Mouse (Mus musculus): ENCODE measurements around the gene Enpp4. TPM values are rescaled to one million over a fixed set of nuclear protein-coding genes. Genes with fewer than 3 reads are reported as not detected.

The Enpp4 gene
- 10 to 100 TPM; 16.6 to 16.8 TPM for total RNA-seq (2021)

GRCm38 (mm10) chr17:44105287-44106138 is at the start of gene Enpp4:
TSS of gene Enpp4 (minus strand) at chr17:44105809.
- intact Hi-C loops (cut with DNase I) = loop anchor here (2.0 kb wide), 1 partner anchor 27 kb away; the partner anchor contains the start of gene Enpp5

GRCm38 (mm10) chr17:44155204-44155603 is 49.6 kb upstream of the Enpp4 start:
- no peak for DNase-seq
- intact Hi-C loops (cut with DNase I) = no loop called here

More at GRCm38 (mm10) chr17:44105287-44106138, at the start of gene Enpp4:
- peak; percentile 94 for DNase-seq

GRCm38 (mm10) chr17:44153871-44154270 is 48.3 kb upstream of the Enpp4 start:
- intact Hi-C loops (cut with DNase I) = loop anchor here (2.0 kb wide), 1 partner anchor 35 kb away; the partner anchor contains the start of gene Clic5

GRCm38 (mm10) chr17:44151889-44152288 is 46.3 kb upstream of the Enpp4 start:
- intact Hi-C loops (cut with DNase I) = loop anchor here (1.0 to 2.0 kb wide), 2 partner anchors 37 to 104 kb away; partner anchors contain the start of gene Clic5
- DNase-seq = peak; percentile 46 to 48

More at GRCm38 (mm10) chr17:44153871-44154270, 48.3 kb upstream of the Enpp4 start:
- no peak for DNase-seq

GRCm38 (mm10) chr17:44151130-44151529 is 45.5 kb upstream of the Enpp4 start:
- intact Hi-C loops (cut with DNase I) = loop anchor here (1.0 kb wide), 1 partner anchor 105 kb away; no protein-coding TSS in a partner anchor
- peak; percentile 56 to 80 for DNase-seq

GRCm38 (mm10) chr17:44148109-44148846 is 42.7 kb upstream of the Enpp4 start:
- DNase-seq = no peak
- intact Hi-C loops (cut with DNase I) = no loop called here

- DNase-seq = no peak
- intact Hi-C loops (cut with DNase I) = no loop called here
These were observed 40.2 kb upstream of the Enpp4 start for GRCm38 (mm10) chr17:44145806-44146205.

- intact Hi-C loops (cut with DNase I) = loop anchor here (10.0 kb wide), 1 partner anchor 332 kb away; the partner anchor contains the start of gene Rcan2
- no peak for DNase-seq
These were observed 31.4 kb upstream of the Enpp4 start for GRCm38 (mm10) chr17:44136863-44137640.

- intact Hi-C loops (cut with DNase I) = loop anchor here (10.0 kb wide), 1 partner anchor 331 kb away; the partner anchor contains the start of gene Rcan2
These were observed 30.4 kb upstream of the Enpp4 start for GRCm38 (mm10) chr17:44136018-44136417.

GRCm38 (mm10) chr17:44134545-44134944 is 28.9 kb upstream of the Enpp4 start:
- intact Hi-C loops (cut with DNase I) = loop anchor here (10.0 kb wide), 1 partner anchor 330 kb away; the partner anchor contains the start of gene Rcan2
- no peak for DNase-seq

More at GRCm38 (mm10) chr17:44136018-44136417, 30.4 kb upstream of the Enpp4 start:
- DNase-seq = no peak

GRCm38 (mm10) chr17:44134106-44134505 is 28.5 kb upstream of the Enpp4 start:
- no peak for DNase-seq
- intact Hi-C loops (cut with DNase I) = loop anchor here (10.0 kb wide), 1 partner anchor 329 kb away; the partner anchor contains the start of gene Rcan2

- peak; percentile 63 to 85 for DNase-seq
- intact Hi-C loops (cut with DNase I) = loop anchor here (1.0 to 10.0 kb wide), 3 partner anchors 54 to 326 kb away; partner anchors contain the start of gene Rcan2
These were observed 24.8 kb upstream of the Enpp4 start for GRCm38 (mm10) chr17:44130429-44130828.

- no peak for DNase-seq
- intact Hi-C loops (cut with DNase I) = loop anchor here (5.0 kb wide), 1 partner anchor 432 kb away; no protein-coding TSS in a partner anchor
These were observed 23.6 kb upstream of the Enpp4 start for GRCm38 (mm10) chr17:44129092-44129750.

- no peak for DNase-seq
- intact Hi-C loops (cut with DNase I) = no loop called here
These were observed 15.9 kb upstream of the Enpp4 start for GRCm38 (mm10) chr17:44121366-44122100.

GRCm38 (mm10) chr17:44118231-44118630 is 12.6 kb upstream of the Enpp4 start:
- intact Hi-C loops (cut with DNase I) = no loop called here
- no peak for DNase-seq

- no peak for DNase-seq
- intact Hi-C loops (cut with DNase I) = loop anchor here (2.0 kb wide), 1 partner anchor 17 kb away; no protein-coding TSS in a partner anchor
These were observed 12.1 kb upstream of the Enpp4 start for GRCm38 (mm10) chr17:44117721-44118120.

GRCm38 (mm10) chr17:44116584-44116983 is 11.0 kb upstream of the Enpp4 start:
- no peak for DNase-seq
- intact Hi-C loops (cut with DNase I) = loop anchor here (2.0 kb wide), 1 partner anchor 16 kb away; no protein-coding TSS in a partner anchor

- intact Hi-C loops (cut with DNase I) = no loop called here
- DNase-seq = no peak
These were observed 2.7 kb upstream of the Enpp4 start for GRCm38 (mm10) chr17:44108331-44108730.
